Mouse (Mus musculus): ENCODE results near the gene Ush1g.

Ush1g gene

GRCm38 (mm10) chr11:115287386-115287785 is 34.5 kb downstream of the Ush1g start:
- DNase-seq, result no peak

GRCm38 (mm10) chr11:115286201-115286993 is 35.4 kb downstream of the Ush1g start:
- DNase-seq, result no peak

GRCm38 (mm10) chr11:115285282-115285681 is 36.6 kb downstream of the Ush1g start:
- DNase-seq, result no peak

- no peak for DNase-seq
Measured at GRCm38 (mm10) chr11:115283891-115284620, 37.8 kb downstream of the Ush1g start.

GRCm38 (mm10) chr11:115283486-115283765 is 38.4 kb downstream of the Ush1g start:
- DNase-seq, result no peak

- DNase-seq, result no peak
Measured at GRCm38 (mm10) chr11:115282723-115283485, 38.9 kb downstream of the Ush1g start.

GRCm38 (mm10) chr11:115282295-115282694 is 39.5 kb downstream of the Ush1g start:
- DNase-seq, result no peak

GRCm38 (mm10) chr11:115279726-115280125 is 42.1 kb downstream of the Ush1g start:
- peak; percentile 30 for DNase-seq

GRCm38 (mm10) chr11:115278176-115278575 is 43.7 kb downstream of the Ush1g start:
- no peak for DNase-seq

GRCm38 (mm10) chr11:115277604-115277975 is 44.3 kb downstream of the Ush1g start:
- no peak for DNase-seq

- DNase-seq, result peak; percentile 99
Measured at GRCm38 (mm10) chr11:115276780-115277603, 44.8 kb downstream of the Ush1g start, which contains the start of gene Fdxr. Fdxr (minus strand) TSS chr11:115277050.

GRCm38 (mm10) chr11:115275954-115276353 is 45.9 kb downstream of the Ush1g start:
- DNase-seq, result no peak

GRCm38 (mm10) chr11:115275509-115275908 is 46.3 kb downstream of the Ush1g start:
- no peak for DNase-seq

- no peak for DNase-seq
Measured at GRCm38 (mm10) chr11:115274771-115275170, 47.1 kb downstream of the Ush1g start.

GRCm38 (mm10) chr11:115274178-115274577 is 47.7 kb downstream of the Ush1g start:
- DNase-seq, result no peak

- DNase-seq, result no peak
Measured at GRCm38 (mm10) chr11:115273735-115274134, 48.1 kb downstream of the Ush1g start.

- DNase-seq, result no peak
Measured at GRCm38 (mm10) chr11:115272894-115273498, 48.8 kb downstream of the Ush1g start.

GRCm38 (mm10) chr11:115271481-115271880 is 50.4 kb downstream of the Ush1g start:
- DNase-seq, result no peak

GRCm38 (mm10) chr11:115271052-115271451 is 50.8 kb downstream of the Ush1g start:
- no peak for DNase-seq

GRCm38 (mm10) chr11:115270148-115270861 is 51.5 kb downstream of the Ush1g start:
- peak; percentile 75 for DNase-seq

- DNase-seq, result no peak
Measured at GRCm38 (mm10) chr11:115269330-115270066, 52.3 kb downstream of the Ush1g start.

All from liver (tissue).